In the genomic region with DNA sequence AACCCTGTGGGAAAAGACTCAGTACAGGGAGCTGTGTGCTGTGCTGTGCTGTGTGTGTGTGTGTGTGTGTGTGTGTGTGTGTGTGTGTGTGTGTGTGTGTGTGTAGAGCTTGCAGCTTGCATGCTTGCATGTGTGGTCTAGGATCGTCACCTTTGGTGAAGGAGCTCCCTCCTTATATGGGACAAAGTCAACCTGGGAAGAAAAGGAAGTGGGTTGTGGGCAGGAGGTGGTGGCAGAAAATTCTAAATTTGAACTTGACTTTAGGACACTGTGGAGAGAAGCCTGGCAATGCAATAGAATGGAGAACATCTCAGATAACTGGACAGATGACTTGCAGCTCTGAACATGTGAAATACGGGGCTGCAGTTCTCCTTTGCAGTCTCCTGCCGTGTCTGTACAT, we compare ENCODE assay signal across 20 mouse cellular contexts.
A peak's percentile ranks its signal among the peaks of the same experiment; 100 is the strongest.
DNase-seq lines count a peak whose midpoint lies in the region; ATAC-seq lines count a peak whose summit lies in the region.
"Had no signal": no experiment of that assay in that cellular context is flagged by ENCODE, and none has a peak within 500 bp of the region (broad histone marks: within the 10 kb centered on the region; RNA-seq: fewer than 3 reads in every experiment).

No protein-coding gene starts in this region.

- WGBS in embryonic facial prominence, embryonic 13.5 days: 72% methylated on average over 3 of the region's 3 CpGs
- 95% methylated on average over 3 of the region's 3 CpGs for WGBS in embryonic facial prominence, embryonic 10.5 days
- 67% methylated on average over 3 of the region's 3 CpGs for WGBS in embryonic facial prominence, embryonic 15.5 days
- WGBS in limb, embryonic 15.5 days: 63% methylated on average over 3 of the region's 3 CpGs
- 79% methylated on average over 3 of the region's 3 CpGs for WGBS in midbrain, embryonic 11.5 days

- no peaks in the 10 kb centered on the region for H3K27me3 ChIP-seq in embryonic facial prominence, embryonic 13.5 days
- H3K27me3 ChIP-seq in embryonic facial prominence, embryonic 10.5 days (replicated peaks; ENCODE audit: low read depth, poor library complexity, severe bottlenecking): no peaks in the 10 kb centered on the region
- H3K27me3 ChIP-seq in embryonic facial prominence, embryonic 15.5 days: no peaks in the 10 kb centered on the region
- no peaks in the 10 kb centered on the region for H3K27me3 ChIP-seq in limb, embryonic 15.5 days
- no peaks in the 10 kb centered on the region for H3K27me3 ChIP-seq in midbrain, embryonic 11.5 days (ENCODE audit: control insufficient read depth, insufficient read depth, low read length)
- H3K27me3 ChIP-seq: CH12.LX; embryonic facial prominence, embryonic 12.5 days; liver, embryonic 15.5 days; midbrain, embryonic 15.5 days had no signal

- DNase-seq in embryonic facial prominence, embryonic 10.5 days (ENCODE audit: low spot score): no peak
- DNase-seq in thymus, postnatal 25 days: peak; percentile 14
- no peak for DNase-seq in midbrain, embryonic 11.5 days (ENCODE audit: low spot score, missing footprints)
- DNase-seq in right cerebral cortex, postnatal 4 days: no peak
- DNase-seq: cerebellum, adult 18-20 months; kidney, adult 2 months; kidney, postnatal 14 days; left cerebral cortex, postnatal 4 days; right cerebral cortex, postnatal 14 days had no signal

- peaks cover 10% of the 10 kb centered on the region for H3K4me1 ChIP-seq in embryonic facial prominence, embryonic 13.5 days
- H3K4me1 ChIP-seq in embryonic facial prominence, embryonic 10.5 days: no peaks in the 10 kb centered on the region
- peaks cover 16% of the 10 kb centered on the region for H3K4me1 ChIP-seq in embryonic facial prominence, embryonic 15.5 days
- peaks cover 7% of the 10 kb centered on the region for H3K4me1 ChIP-seq in limb, embryonic 15.5 days
- H3K4me1 ChIP-seq in midbrain, embryonic 11.5 days (ENCODE audit: control insufficient read depth, insufficient read depth, low read length): no peaks in the 10 kb centered on the region
- H3K4me1 ChIP-seq: embryonic facial prominence, embryonic 12.5 days; liver, embryonic 15.5 days; midbrain, embryonic 15.5 days had no signal

- H3K4me2 ChIP-seq in embryonic facial prominence, embryonic 13.5 days: no peak overlapping the region
- H3K4me2 ChIP-seq in embryonic facial prominence, embryonic 15.5 days (replicated peaks): no peak overlapping the region
- H3K4me2 ChIP-seq in limb, embryonic 15.5 days: no peak overlapping the region
- H3K4me2 ChIP-seq in midbrain, embryonic 11.5 days: no peak overlapping the region
- H3K4me2 ChIP-seq: embryonic facial prominence, embryonic 12.5 days; liver, embryonic 15.5 days; midbrain, embryonic 15.5 days had no signal

- H3K4me3 ChIP-seq in embryonic facial prominence, embryonic 13.5 days: no peak overlapping the region
- H3K4me3 ChIP-seq in embryonic facial prominence, embryonic 10.5 days: no peak overlapping the region
- no peak overlapping the region for H3K4me3 ChIP-seq in embryonic facial prominence, embryonic 15.5 days (replicated peaks)
- H3K4me3 ChIP-seq in limb, embryonic 15.5 days: no peak overlapping the region
- H3K4me3 ChIP-seq in midbrain, embryonic 11.5 days (ENCODE audit: low read depth, low read length): no peak overlapping the region
- H3K4me3 ChIP-seq: embryonic facial prominence, embryonic 12.5 days; left cerebral cortex, adult 2 months; liver, embryonic 15.5 days; midbrain, embryonic 15.5 days; myocyte had no signal

- ATAC-seq in embryonic facial prominence, embryonic 13.5 days (ENCODE audit: insufficient number of reproducible peaks, insufficient read depth, low FRiP score, low TSS enrichment, low read depth): no peak
- no peak for ATAC-seq in embryonic facial prominence, embryonic 15.5 days (ENCODE audit: insufficient number of reproducible peaks, low FRiP score, low TSS enrichment, low read depth)
- ATAC-seq in limb, embryonic 15.5 days (ENCODE audit: insufficient number of reproducible peaks, low FRiP score, low TSS enrichment, low read depth): no peak
- no peak for ATAC-seq in midbrain, embryonic 11.5 days (ENCODE audit: low FRiP score)
- no peak for ATAC-seq in frontal cortex, adult (ENCODE audit: low TSS enrichment)
- ATAC-seq: lung, postnatal 0 days; midbrain, embryonic 15.5 days had no signal

- no peaks in the 10 kb centered on the region for H3K36me3 ChIP-seq in embryonic facial prominence, embryonic 13.5 days
- no peaks in the 10 kb centered on the region for H3K36me3 ChIP-seq in embryonic facial prominence, embryonic 10.5 days (replicated peaks)
- H3K36me3 ChIP-seq in embryonic facial prominence, embryonic 15.5 days: no peaks in the 10 kb centered on the region
- no peaks in the 10 kb centered on the region for H3K36me3 ChIP-seq in limb, embryonic 15.5 days
- H3K36me3 ChIP-seq in midbrain, embryonic 11.5 days (ENCODE audit: control insufficient read depth, insufficient read depth, low read length): no peaks in the 10 kb centered on the region
- H3K36me3 ChIP-seq: embryonic facial prominence, embryonic 12.5 days; liver, embryonic 15.5 days; midbrain, embryonic 15.5 days had no signal

- H3K9ac ChIP-seq in embryonic facial prominence, embryonic 13.5 days: no peak overlapping the region
- H3K9ac ChIP-seq in embryonic facial prominence, embryonic 15.5 days: no peak overlapping the region
- no peak overlapping the region for H3K9ac ChIP-seq in limb, embryonic 15.5 days
- H3K9ac ChIP-seq in midbrain, embryonic 11.5 days (ENCODE audit: low read length): no peak overlapping the region
- H3K9ac ChIP-seq: embryonic facial prominence, embryonic 12.5 days; liver, embryonic 15.5 days; midbrain, embryonic 15.5 days had no signal

- H3K27ac ChIP-seq in embryonic facial prominence, embryonic 13.5 days: 0 out of 2 replicates have a peak overlapping the region, but pooled peaks have one; percentile 28
- no peak overlapping the region for H3K27ac ChIP-seq in embryonic facial prominence, embryonic 10.5 days (replicated peaks)
- H3K27ac ChIP-seq in embryonic facial prominence, embryonic 15.5 days (replicated peaks): peak overlapping the region; percentile 61; the same call in 1 of the 2 replicates
- 0 out of 2 replicates have a peak overlapping the region, but pooled peaks have one; percentile 33 for H3K27ac ChIP-seq in limb, embryonic 15.5 days
- H3K27ac ChIP-seq in midbrain, embryonic 11.5 days (ENCODE audit: low read depth, low read length): no peak overlapping the region
- H3K27ac ChIP-seq: embryonic facial prominence, embryonic 12.5 days; left cerebral cortex, adult 2 months; liver, embryonic 15.5 days; midbrain, embryonic 15.5 days had no signal

- no peaks in the 10 kb centered on the region for H3K9me3 ChIP-seq in embryonic facial prominence, embryonic 13.5 days
- H3K9me3 ChIP-seq in embryonic facial prominence, embryonic 10.5 days: no peaks in the 10 kb centered on the region
- no peaks in the 10 kb centered on the region for H3K9me3 ChIP-seq in embryonic facial prominence, embryonic 15.5 days (replicated peaks)
- no peaks in the 10 kb centered on the region for H3K9me3 ChIP-seq in limb, embryonic 15.5 days
- no peaks in the 10 kb centered on the region for H3K9me3 ChIP-seq in midbrain, embryonic 11.5 days (ENCODE audit: control insufficient read depth, low read length)
- H3K9me3 ChIP-seq: embryonic facial prominence, embryonic 12.5 days; liver, embryonic 15.5 days; midbrain, embryonic 15.5 days had no signal

Comparison
In these comparisons a context has a peak if more than half of its experiments do, and no peak if none do; other contexts are left out.
1. H3K27ac ChIP-seq: peak in embryonic facial prominence, embryonic 13.5 days (single experiment), embryonic facial prominence, embryonic 15.5 days (single experiment) and limb, embryonic 15.5 days (single experiment); none in embryonic facial prominence, embryonic 10.5 days (single experiment) and midbrain, embryonic 11.5 days (single experiment).